Mouse (Mus musculus): Measurements from ENCODE around the gene Olfr1100.

GRCm38 (mm10) chr2:86998098-86998497 is 18.3 kb upstream of the Olfr1100 start, which contains the start of gene Olfr1102:
- TF ChIP-seq CTCF (IDR thresholded peaks at IDR 0.05; ENCODE audit: low read depth) = no peak
- TF ChIP-seq EP300 (IDR thresholded peaks at IDR 0.05; ENCODE audit: low read depth) = no peak
